In genomic region chr15:8963323-8963722, GRCm38 (mm10) we compare ENCODE assay signal across 11 mouse cellular contexts. TPM values are rescaled to one million over a fixed set of nuclear protein-coding genes. Genes with fewer than 3 reads are reported as not detected.
A peak's percentile ranks its signal among the peaks of the same experiment; 100 is the strongest.
DNase-seq lines count a peak whose midpoint lies in the region; ATAC-seq lines count a peak whose summit lies in the region.
"Had no signal": no experiment of that assay in that cellular context is flagged by ENCODE, and none has a peak within 500 bp of the region (broad histone marks: within the 10 kb centered on the region; RNA-seq: fewer than 3 reads in every experiment).

No protein-coding gene starts in this region.

- H3K27me3 ChIP-seq in liver, embryonic 12.5 days (replicated peaks), result no peaks in the 10 kb centered on the region; the same call in 1 of the 2 replicates

- no peak overlapping the region for H3K4me3 ChIP-seq in liver, embryonic 12.5 days

- H3K36me3 ChIP-seq in liver, embryonic 12.5 days, result no peaks in the 10 kb centered on the region

- 51% methylated on average over 2 of the region's 2 CpGs for WGBS in liver, embryonic 12.5 days (ENCODE audit: insufficient replicate concordance)

- H3K9ac ChIP-seq in liver, embryonic 12.5 days, result no peak overlapping the region
- H3K9ac ChIP-seq: hindbrain, embryonic 14.5 days had no signal

- no peak for ATAC-seq in liver, embryonic 12.5 days

- no peaks in the 10 kb centered on the region for H3K9me3 ChIP-seq in liver, embryonic 12.5 days (replicated peaks)

- H3K4me2 ChIP-seq in liver, embryonic 12.5 days, result no peak overlapping the region
- H3K4me2 ChIP-seq: hindbrain, embryonic 14.5 days had no signal

- no peak overlapping the region for H3K27ac ChIP-seq in liver, embryonic 12.5 days
- H3K27ac ChIP-seq: hindbrain, embryonic 14.5 days had no signal

- no peaks in the 10 kb centered on the region for H3K4me1 ChIP-seq in liver, embryonic 12.5 days

- peak; percentile 13 for DNase-seq in liver
- DNase-seq in ES-CJ7 (ENCODE audit: low read depth, low spot score), result peak; percentile 75
- peak; percentile 47 for DNase-seq in adrenal gland, postnatal 10 days
- peak; percentile 34 to 57 for DNase-seq in kidney, postnatal 4 days
- DNase-seq in thymus, postnatal 10 days (ENCODE audit: low spot score in 2 of 2), result no peak
- DNase-seq in layer of hippocampus, postnatal 14 days (ENCODE audit: low spot score in 2 of 2), result no peak
- no peak for DNase-seq in heart, postnatal 4 days
- DNase-seq: right cerebral cortex, postnatal 14 days had no signal

RNA-seq across cellular contexts. Expression of gene Ranbp3l, which starts 4.4 kb away (rescaled TPM):
- polyA plus RNA-seq in liver, embryonic 12.5 days (2016; fragmentation: Nextera tagmentation; extraction: Ambion mirVana), result 0.21 and 0.37 TPM in 2 replicates
- under 1 TPM; 0.18 to 0.21 TPM for total RNA-seq in adrenal gland, postnatal 10 days (2021)
- 1 to 10 TPM; 5.5 to 7.4 TPM for total RNA-seq in layer of hippocampus, postnatal 14 days (2021)
- not detected for total RNA-seq in heart, postnatal 4 days (2021)
- total RNA-seq: monocyte, adult 5-6 weeks had no signal

Comparison
In these comparisons a context has a peak if more than half of its experiments do, and no peak if none do; other contexts are left out.
1. DNase-seq: peak in liver (single experiment), ES-CJ7 (single experiment), adrenal gland, postnatal 10 days (single experiment) and kidney, postnatal 4 days (2 of 2); none in thymus, postnatal 10 days (0 of 2), layer of hippocampus, postnatal 14 days (0 of 2) and heart, postnatal 4 days (single experiment).
2. RNA of gene Ranbp3l, which starts 4.4 kb away (total RNA-seq): 5.5 to 7.4 TPM in layer of hippocampus, postnatal 14 days; 0.18 to 0.21 TPM in adrenal gland, postnatal 10 days and not detected in heart, postnatal 4 days; every median in the first group is over 4 times any median in the second.